Mouse (Mus musculus) testis, adult 2 months (tissue): Measurements from ENCODE around the gene Slc22a23. TPM values are rescaled to one million over a fixed set of nuclear protein-coding genes. Genes with fewer than 3 reads are reported as not detected.
A peak's percentile ranks its signal among the peaks of the same experiment; 100 is the strongest.

Source experiments
- H3K27ac ChIP-seq: fragments of 200-500 bp; 2 replicates; pipeline ENCODE4 v1.5.1; 2012; ENCODE audit warnings: low read depth, low read length; ENCODE audit not compliant: control insufficient read depth, insufficient read depth
- H3K27me3 ChIP-seq: fragments of 200-500 bp; 2 replicates; pipeline ENCODE4 v1.6.1; 2012; ENCODE audit warnings: mild to moderate bottlenecking, low read length, moderate library complexity; ENCODE audit not compliant: control insufficient read depth, insufficient read depth
- H3K36me3 ChIP-seq: fragments of 200-500 bp; 2 replicates; pipeline ENCODE4 v1.6.1; 2012; ENCODE audit warnings: mild to moderate bottlenecking, low read length; ENCODE audit not compliant: control insufficient read depth, insufficient read depth
- H3K4me1 ChIP-seq: fragments of 200-500 bp; 2 replicates; pipeline ENCODE4 v1.6.1; 2012; ENCODE audit warnings: low read length; ENCODE audit not compliant: control insufficient read depth, insufficient read depth
- H3K4me3 ChIP-seq: fragments of 200-500 bp; 2 replicates; pipeline ENCODE4 v1.5.1; 2012; ENCODE audit warnings: low read depth, mild to moderate bottlenecking, low read length, moderate library complexity, mixed read lengths; ENCODE audit not compliant: control insufficient read depth
- CTCF ChIP-seq: fragments of 200-500 bp; IDR thresholded peaks from 2 replicates; pipeline ENCODE4 v1.5.1; 2012; ENCODE audit warnings: low read depth, mild to moderate bottlenecking, inconsistent platforms, low read length, moderate library complexity; ENCODE audit not compliant: control insufficient read depth, insufficient read depth, insufficient replicate concordance
- POLR2A ChIP-seq: fragments of 200-500 bp; IDR thresholded peaks from 2 replicates; pipeline ENCODE4 v1.6.1; 2012; ENCODE audit warnings: low read depth, mild to moderate bottlenecking, inconsistent platforms, low read length, moderate library complexity; ENCODE audit not compliant: control insufficient read depth
- polyA plus RNA-seq: library from polyadenylated mRNA; depleted of rRNA; stranded (reverse); fragments of >200 nt; gene quantifications from 2 replicates; pipeline ENCODE4 v1.2.3, GENCODE M21; 2012

Slc22a23 gene
- polyA plus RNA-seq, 1 experiment: 6.8 TPM

GRCm38 (mm10) chr13:34248941-34249920, 95.8 kb downstream of the Slc22a23 start:
- peak overlapping the region; percentile 44 for H3K4me3 ChIP-seq
- no peak overlapping the region for H3K27ac ChIP-seq
- no peaks in the 10 kb centered on the region for H3K36me3 ChIP-seq
- no peak for TF ChIP-seq POLR2A
- TF ChIP-seq CTCF: no peak
- H3K4me1 ChIP-seq: no peaks in the 10 kb centered on the region
- no peaks in the 10 kb centered on the region for H3K27me3 ChIP-seq

GRCm38 (mm10) chr13:34248107-34248506, 96.9 kb downstream of the Slc22a23 start:
- Histone ChIP-seq H3K27ac (no peak overlapping the region), H3K36me3 (no peaks in the 10 kb centered on the region)

DNA sequence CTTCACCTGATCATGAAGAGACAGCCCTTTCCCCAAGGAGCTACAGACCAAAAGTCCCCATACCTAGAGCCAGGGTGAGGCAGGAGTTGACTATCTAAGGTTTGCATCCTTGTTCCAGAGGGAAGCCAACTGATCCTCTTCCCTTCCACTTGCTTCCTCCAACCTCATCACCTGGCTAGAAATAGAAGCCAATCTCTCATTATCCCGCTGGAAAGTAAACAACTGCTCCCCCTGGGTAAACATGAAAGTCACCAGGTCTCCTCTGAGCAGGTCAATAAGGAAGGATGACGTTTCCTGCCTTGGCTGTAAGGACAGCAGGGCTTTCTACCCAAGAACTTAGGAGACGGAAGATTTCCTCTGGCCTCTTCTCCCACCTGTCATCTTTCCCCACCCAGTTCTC, 98.2 kb downstream of the Slc22a23 start:
- H3K4me1 ChIP-seq: no peaks in the 10 kb centered on the region
- no peaks in the 10 kb centered on the region for H3K27me3 ChIP-seq
- H3K36me3 ChIP-seq: no peaks in the 10 kb centered on the region
- TF ChIP-seq CTCF: no peak
- no peak for TF ChIP-seq POLR2A
- no peak overlapping the region for H3K4me3 ChIP-seq
- H3K27ac ChIP-seq: no peak overlapping the region

More at GRCm38 (mm10) chr13:34248107-34248506, 96.9 kb downstream of the Slc22a23 start:
- Histone ChIP-seq H3K27me3 (no peaks in the 10 kb centered on the region), H3K4me1 (no peaks in the 10 kb centered on the region), H3K4me3 (no peak overlapping the region)
- TF ChIP-seq CTCF (no peak), POLR2A (no peak)

DNA sequence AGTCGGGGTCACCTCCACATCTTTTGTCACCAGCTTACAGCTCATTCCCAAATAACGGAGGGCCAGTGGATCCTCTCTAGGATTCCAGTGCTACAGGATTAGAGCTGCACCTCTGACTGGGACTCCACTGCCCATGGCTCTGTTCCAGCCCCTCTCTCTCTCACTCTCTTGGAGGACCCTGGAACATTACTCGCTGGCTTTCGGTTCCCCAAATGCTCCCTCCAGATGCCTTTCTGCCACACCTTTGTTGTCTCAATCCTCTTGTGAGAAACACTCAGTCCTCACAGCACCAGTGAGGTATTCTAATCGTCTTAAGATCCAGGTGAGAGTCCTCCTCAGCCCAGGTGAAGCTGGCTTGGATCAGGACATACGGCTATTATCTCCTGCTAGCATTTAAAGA, 99.8 kb downstream of the Slc22a23 start:
- Histone ChIP-seq H3K4me3 (peak overlapping the region; percentile 19; the same call in 1 of the 2 replicates), H3K27me3 (no peaks in the 10 kb centered on the region), H3K27ac (no peak overlapping the region), H3K4me1 (no peaks in the 10 kb centered on the region), H3K36me3 (no peaks in the 10 kb centered on the region)
- TF ChIP-seq POLR2A: no peak
- no peak for TF ChIP-seq CTCF

- no peak overlapping the region for H3K27ac ChIP-seq
- no peaks in the 10 kb centered on the region for H3K27me3 ChIP-seq
- H3K36me3 ChIP-seq: no peaks in the 10 kb centered on the region
- H3K4me3 ChIP-seq: no peak overlapping the region
- no peak for TF ChIP-seq POLR2A
- no peak for TF ChIP-seq CTCF
- no peaks in the 10 kb centered on the region for H3K4me1 ChIP-seq
These were observed 100.8 kb downstream of the Slc22a23 start for GRCm38 (mm10) chr13:34244186-34244585.

GRCm38 (mm10) chr13:34242211-34242610, 102.8 kb downstream of the Slc22a23 start:
- no peak overlapping the region for H3K4me3 ChIP-seq
- H3K27ac ChIP-seq: no peak overlapping the region
- TF ChIP-seq POLR2A: no peak
- H3K36me3 ChIP-seq: no peaks in the 10 kb centered on the region
- H3K4me1 ChIP-seq: no peaks in the 10 kb centered on the region
- H3K27me3 ChIP-seq: no peaks in the 10 kb centered on the region

DNA sequence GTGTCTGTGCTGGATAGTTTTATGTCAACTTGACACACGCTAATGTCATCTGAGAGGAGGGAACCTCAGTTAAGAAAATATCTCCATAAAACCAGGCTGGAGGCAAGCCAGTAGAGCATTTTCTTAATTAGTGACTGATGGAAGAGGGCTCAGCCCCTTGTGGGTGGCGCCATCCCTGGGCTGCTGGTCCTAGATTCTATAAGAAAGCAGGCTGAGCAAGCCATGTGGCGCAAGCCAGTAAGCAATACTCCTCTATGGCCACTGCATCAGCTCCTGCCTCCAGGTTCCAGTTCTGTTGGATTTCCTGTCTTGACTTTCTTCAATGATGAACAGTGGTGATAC, 104.9 kb downstream of the Slc22a23 start:
- Histone ChIP-seq H3K36me3 (no peaks in the 10 kb centered on the region), H3K27me3 (no peaks in the 10 kb centered on the region), H3K4me1 (no peaks in the 10 kb centered on the region), H3K27ac (no peak overlapping the region), H3K4me3 (no peak overlapping the region)
- TF ChIP-seq POLR2A (no peak), CTCF (no peak)
